Mouse (Mus musculus): ENCODE data around the gene Nlgn1. TPM values are rescaled to one million over a fixed set of nuclear protein-coding genes. Genes with fewer than 3 reads are reported as not detected.

Gene Nlgn1
- polyA plus RNA-seq, 1 experiment from 2014 or later = 0.34 TPM

DNA sequence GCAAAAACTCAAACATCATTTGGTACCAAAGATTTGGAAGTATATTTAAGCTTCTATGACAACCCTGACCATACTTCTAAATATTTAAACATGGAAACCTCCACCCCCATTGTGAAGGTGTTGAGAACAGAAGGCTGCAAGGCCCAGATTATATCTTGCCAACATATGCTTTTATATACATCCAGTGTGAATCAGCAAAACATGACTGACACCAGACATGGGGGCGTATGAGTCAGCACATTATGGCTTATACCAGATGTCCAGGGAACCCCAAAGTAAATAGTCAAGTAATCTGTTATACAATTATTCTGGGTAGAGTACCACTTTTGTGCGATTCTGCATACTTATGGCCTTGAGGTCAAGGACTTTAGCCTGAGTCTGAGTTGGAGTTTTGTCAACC is 102.3 kb downstream of the Nlgn1 start:
- H3K27ac ChIP-seq (replicated peaks in 1 of 2; ENCODE audit: control insufficient read depth in 1 of 2, insufficient read depth in 1 of 2, low read depth in 2 of 2, low read length in 2 of 2) = no peak overlapping the region
- no peaks in the 10 kb centered on the region for H3K27me3 ChIP-seq (ENCODE audit: control insufficient read depth, insufficient read depth, low read length)
- H3K4me1 ChIP-seq (ENCODE audit: control insufficient read depth in 2 of 2, insufficient read depth in 2 of 2, low read length in 2 of 2) = no peaks in the 10 kb centered on the region
- no peak overlapping the region for H3K4me2 ChIP-seq (ENCODE audit: low read length)
- H3K4me3 ChIP-seq (ENCODE audit: control insufficient read depth in 1 of 2, insufficient read depth in 1 of 2, low read depth in 1 of 2, low read length in 2 of 2) = no peak overlapping the region
- no peak for ATAC-seq (ENCODE audit: insufficient number of reproducible peaks, insufficient read depth, low FRiP score, low read depth)
- 69% methylated on average over 2 of the region's 2 CpGs for WGBS
- no peaks in the 10 kb centered on the region for H3K9me3 ChIP-seq (ENCODE audit: control insufficient read depth, low read length)
- H3K36me3 ChIP-seq (ENCODE audit: control insufficient read depth, insufficient read depth, low read length) = no peaks in the 10 kb centered on the region
- H3K9ac ChIP-seq (ENCODE audit: low read length) = no peak overlapping the region

DNA sequence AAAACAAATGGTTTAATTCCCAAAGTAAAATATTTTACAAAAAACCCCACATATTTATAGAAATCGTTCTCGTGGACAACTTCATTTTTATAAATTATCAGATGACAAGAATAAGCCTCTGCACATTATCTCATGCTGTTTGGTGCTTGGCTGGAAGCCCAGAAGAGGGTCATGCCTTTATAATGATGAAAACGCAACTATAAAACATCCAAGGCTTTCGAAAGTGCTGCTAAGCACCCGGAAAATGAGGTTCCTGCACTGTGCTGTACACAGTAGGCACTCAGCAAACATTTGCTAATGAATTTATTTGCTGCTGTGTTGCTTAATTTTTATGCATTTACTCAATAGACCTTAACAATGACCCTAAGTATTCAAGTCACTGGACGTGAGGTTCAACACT is 103.4 kb downstream of the Nlgn1 start:
- H3K4me1 ChIP-seq (ENCODE audit: control insufficient read depth in 2 of 2, insufficient read depth in 2 of 2, low read length in 2 of 2) = no peaks in the 10 kb centered on the region
- no peak overlapping the region for H3K4me2 ChIP-seq (ENCODE audit: low read length)
- no peak overlapping the region for H3K9ac ChIP-seq (ENCODE audit: low read length)
- no peaks in the 10 kb centered on the region for H3K36me3 ChIP-seq (ENCODE audit: control insufficient read depth, insufficient read depth, low read length)
- no peaks in the 10 kb centered on the region for H3K9me3 ChIP-seq (ENCODE audit: control insufficient read depth, low read length)
- 53% methylated on average over 6 of the region's 6 CpGs for WGBS
- H3K4me3 ChIP-seq (ENCODE audit: control insufficient read depth in 1 of 2, insufficient read depth in 1 of 2, low read depth in 1 of 2, low read length in 2 of 2) = no peak overlapping the region
- ATAC-seq (ENCODE audit: insufficient number of reproducible peaks, insufficient read depth, low FRiP score, low read depth) = no peak
- no peaks in the 10 kb centered on the region for H3K27me3 ChIP-seq (ENCODE audit: control insufficient read depth, insufficient read depth, low read length)
- H3K27ac ChIP-seq (replicated peaks in 1 of 2; ENCODE audit: control insufficient read depth in 1 of 2, insufficient read depth in 1 of 2, low read depth in 2 of 2, low read length in 2 of 2) = no peak overlapping the region

DNA sequence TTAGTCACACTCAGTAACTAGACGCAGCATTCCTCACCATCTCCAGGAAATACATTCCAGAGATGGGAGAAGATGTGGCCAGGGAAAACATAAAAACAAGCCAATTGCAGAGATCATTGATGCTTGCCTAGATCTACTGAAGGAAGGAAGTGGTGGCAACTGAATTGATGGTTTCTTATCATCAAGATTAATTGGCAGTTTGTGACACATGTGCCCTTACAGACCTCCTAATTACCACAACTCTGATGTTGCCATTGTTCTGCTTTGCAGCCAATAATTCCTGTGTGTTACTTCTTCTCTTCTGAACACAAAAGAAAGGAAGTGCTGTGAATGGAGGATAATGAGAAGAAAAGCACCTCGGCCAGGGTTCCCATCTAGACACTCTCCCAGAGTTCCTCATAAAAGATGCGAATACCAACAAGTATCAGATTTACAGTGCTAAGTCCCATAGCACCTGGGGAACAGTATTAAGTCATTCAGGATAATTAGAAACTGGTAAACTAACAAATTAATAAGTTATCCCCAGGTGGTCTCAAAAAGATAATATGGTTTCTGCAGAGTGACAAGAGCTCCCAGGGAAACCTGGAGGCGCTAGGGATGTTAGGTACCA is 104.0 kb downstream of the Nlgn1 start:
- Histone ChIP-seq H3K4me1 (ENCODE audit: control insufficient read depth in 2 of 2, insufficient read depth in 2 of 2, low read length in 2 of 2) (no peaks in the 10 kb centered on the region), H3K27ac (replicated peaks in 1 of 2; ENCODE audit: control insufficient read depth in 1 of 2, insufficient read depth in 1 of 2, low read depth in 2 of 2, low read length in 2 of 2) (no peak overlapping the region), H3K4me2 (ENCODE audit: low read length) (no peak overlapping the region), H3K36me3 (ENCODE audit: control insufficient read depth, insufficient read depth, low read length) (no peaks in the 10 kb centered on the region), H3K9me3 (ENCODE audit: control insufficient read depth, low read length) (no peaks in the 10 kb centered on the region), H3K9ac (ENCODE audit: low read length) (no peak overlapping the region), H3K4me3 (ENCODE audit: control insufficient read depth in 1 of 2, insufficient read depth in 1 of 2, low read depth in 1 of 2, low read length in 2 of 2) (no peak overlapping the region), H3K27me3 (ENCODE audit: control insufficient read depth, insufficient read depth, low read length) (no peaks in the 10 kb centered on the region)
- WGBS = 58% methylated on average over 4 of the region's 4 CpGs
- no peak for ATAC-seq (ENCODE audit: insufficient number of reproducible peaks, insufficient read depth, low FRiP score, low read depth)

DNA sequence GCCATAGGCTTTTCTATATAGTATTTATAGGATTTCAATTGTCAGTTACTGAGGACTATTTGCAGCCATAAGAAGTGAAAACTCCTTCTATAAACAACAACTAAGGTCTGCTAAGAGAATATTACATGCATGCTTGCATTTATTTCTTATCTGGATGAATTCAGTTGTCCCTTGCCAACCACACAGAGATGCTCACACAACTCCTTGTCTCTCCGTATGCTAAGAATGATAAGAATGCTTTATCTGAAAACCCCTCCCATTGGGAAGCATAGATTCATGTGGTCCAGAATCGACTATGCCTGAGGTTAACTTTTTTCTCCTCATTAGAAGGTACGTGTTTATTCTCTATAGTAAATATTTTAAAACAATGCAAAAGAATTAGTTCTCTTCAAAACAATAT is 108.8 kb downstream of the Nlgn1 start:
- no peak for ATAC-seq (ENCODE audit: insufficient number of reproducible peaks, insufficient read depth, low FRiP score, low read depth)
- H3K9me3 ChIP-seq (ENCODE audit: control insufficient read depth, low read length) = no peaks in the 10 kb centered on the region
- 38% methylated on average over 3 of the region's 3 CpGs for WGBS
- no peak overlapping the region for H3K9ac ChIP-seq (ENCODE audit: low read length)
- H3K4me2 ChIP-seq (ENCODE audit: low read length) = no peak overlapping the region
- no peaks in the 10 kb centered on the region for H3K4me1 ChIP-seq (ENCODE audit: control insufficient read depth in 2 of 2, insufficient read depth in 2 of 2, low read length in 2 of 2)
- H3K27ac ChIP-seq (replicated peaks in 1 of 2; ENCODE audit: control insufficient read depth in 1 of 2, insufficient read depth in 1 of 2, low read depth in 2 of 2, low read length in 2 of 2) = no peak overlapping the region
- no peaks in the 10 kb centered on the region for H3K36me3 ChIP-seq (ENCODE audit: control insufficient read depth, insufficient read depth, low read length)
- no peak overlapping the region for H3K4me3 ChIP-seq (ENCODE audit: control insufficient read depth in 1 of 2, insufficient read depth in 1 of 2, low read depth in 1 of 2, low read length in 2 of 2)
- no peaks in the 10 kb centered on the region for H3K27me3 ChIP-seq (ENCODE audit: control insufficient read depth, insufficient read depth, low read length)

DNA sequence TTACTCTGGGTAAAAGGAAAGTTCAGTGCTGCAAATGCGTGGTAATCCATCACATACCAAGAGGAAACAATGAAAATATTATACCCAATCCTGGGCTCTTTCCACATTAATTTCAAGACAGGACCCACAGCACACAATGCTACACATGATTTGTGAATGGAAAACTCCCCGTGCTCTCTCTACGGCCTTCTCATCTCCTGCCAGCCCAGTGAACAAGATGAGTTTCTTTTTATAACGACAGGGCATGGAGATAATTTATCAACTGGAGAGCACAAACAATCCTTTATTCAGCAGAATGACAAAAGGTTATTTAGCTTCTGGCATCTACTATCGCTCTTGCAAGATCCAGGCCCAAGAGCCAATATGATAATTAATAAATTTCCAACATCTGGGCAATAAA is 116.0 kb downstream of the Nlgn1 start:
- H3K4me2 ChIP-seq (ENCODE audit: low read length) = no peak overlapping the region
- H3K27ac ChIP-seq (replicated peaks in 1 of 2; ENCODE audit: control insufficient read depth in 1 of 2, insufficient read depth in 1 of 2, low read depth in 2 of 2, low read length in 2 of 2) = no peak overlapping the region
- H3K9ac ChIP-seq (ENCODE audit: low read length) = no peak overlapping the region
- no peaks in the 10 kb centered on the region for H3K36me3 ChIP-seq (ENCODE audit: control insufficient read depth, insufficient read depth, low read length)
- no peak overlapping the region for H3K4me3 ChIP-seq (ENCODE audit: control insufficient read depth in 1 of 2, insufficient read depth in 1 of 2, low read depth in 1 of 2, low read length in 2 of 2)
- ATAC-seq (ENCODE audit: insufficient number of reproducible peaks, insufficient read depth, low FRiP score, low read depth) = no peak
- WGBS = 64% methylated on average over 5 of the region's 5 CpGs
- no peaks in the 10 kb centered on the region for H3K27me3 ChIP-seq (ENCODE audit: control insufficient read depth, insufficient read depth, low read length)
- no peaks in the 10 kb centered on the region for H3K9me3 ChIP-seq (ENCODE audit: control insufficient read depth, low read length)
- no peaks in the 10 kb centered on the region for H3K4me1 ChIP-seq (ENCODE audit: control insufficient read depth in 2 of 2, insufficient read depth in 2 of 2, low read length in 2 of 2)

DNA sequence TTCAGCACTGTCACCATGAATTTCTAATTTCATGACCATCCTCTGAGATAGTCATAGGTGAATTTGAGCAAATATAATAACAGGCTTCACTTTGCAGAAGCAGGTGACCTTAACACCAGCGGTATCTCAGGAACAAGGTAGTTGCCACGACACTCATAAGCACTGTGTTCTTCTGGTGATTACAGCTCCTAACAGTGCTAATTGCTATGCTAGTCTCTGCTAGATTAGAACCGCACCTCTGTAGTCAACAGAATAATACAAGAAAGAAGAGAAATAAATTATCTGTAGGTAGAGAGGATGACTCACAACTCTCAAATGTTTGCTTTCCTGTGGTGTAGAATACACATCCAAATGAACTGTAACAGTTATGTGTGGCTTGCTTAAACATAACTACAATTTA is 129.6 kb downstream of the Nlgn1 start:
- no peak for ATAC-seq (ENCODE audit: insufficient number of reproducible peaks, insufficient read depth, low FRiP score, low read depth)
- H3K9me3 ChIP-seq (ENCODE audit: control insufficient read depth, low read length) = no peaks in the 10 kb centered on the region
- no peaks in the 10 kb centered on the region for H3K4me1 ChIP-seq (ENCODE audit: control insufficient read depth in 2 of 2, insufficient read depth in 2 of 2, low read length in 2 of 2)
- H3K4me2 ChIP-seq (ENCODE audit: low read length) = no peak overlapping the region
- H3K9ac ChIP-seq (ENCODE audit: low read length) = no peak overlapping the region
- H3K36me3 ChIP-seq (ENCODE audit: control insufficient read depth, insufficient read depth, low read length) = no peaks in the 10 kb centered on the region
- 77% methylated on average over 3 of the region's 3 CpGs for WGBS
- H3K27me3 ChIP-seq (ENCODE audit: control insufficient read depth, insufficient read depth, low read length) = no peaks in the 10 kb centered on the region
- no peak overlapping the region for H3K27ac ChIP-seq (replicated peaks in 1 of 2; ENCODE audit: control insufficient read depth in 1 of 2, insufficient read depth in 1 of 2, low read depth in 2 of 2, low read length in 2 of 2)
- no peak overlapping the region for H3K4me3 ChIP-seq (ENCODE audit: control insufficient read depth in 1 of 2, insufficient read depth in 1 of 2, low read depth in 1 of 2, low read length in 2 of 2)

DNA sequence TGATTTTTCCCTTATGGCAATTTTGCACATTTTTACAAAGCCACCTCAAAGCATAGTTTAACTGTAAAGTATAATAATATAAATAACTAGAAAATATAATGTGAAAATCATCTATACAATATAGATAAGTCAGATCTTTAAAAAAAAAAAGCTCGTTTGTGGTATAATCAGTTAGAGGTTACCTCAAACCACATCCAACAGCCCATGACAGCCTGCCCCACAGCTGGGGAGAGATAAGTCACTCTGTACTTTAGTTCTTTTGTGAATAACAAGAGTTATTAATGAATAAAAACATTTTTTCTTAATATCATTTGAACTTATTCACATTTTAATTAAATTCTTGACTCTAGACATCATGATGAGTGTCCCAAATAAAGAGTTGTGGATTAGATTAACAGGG is 130.8 kb downstream of the Nlgn1 start:
- H3K4me2 ChIP-seq (ENCODE audit: low read length) = no peak overlapping the region
- WGBS = 39% methylated on average over 1 of the region's 1 CpGs
- no peaks in the 10 kb centered on the region for H3K9me3 ChIP-seq (ENCODE audit: control insufficient read depth, low read length)
- H3K4me3 ChIP-seq (ENCODE audit: control insufficient read depth in 1 of 2, insufficient read depth in 1 of 2, low read depth in 1 of 2, low read length in 2 of 2) = no peak overlapping the region
- no peak overlapping the region for H3K27ac ChIP-seq (replicated peaks in 1 of 2; ENCODE audit: control insufficient read depth in 1 of 2, insufficient read depth in 1 of 2, low read depth in 2 of 2, low read length in 2 of 2)
- ATAC-seq (ENCODE audit: insufficient number of reproducible peaks, insufficient read depth, low FRiP score, low read depth) = no peak
- H3K9ac ChIP-seq (ENCODE audit: low read length) = no peak overlapping the region
- H3K4me1 ChIP-seq (ENCODE audit: control insufficient read depth in 2 of 2, insufficient read depth in 2 of 2, low read length in 2 of 2) = no peaks in the 10 kb centered on the region
- no peaks in the 10 kb centered on the region for H3K36me3 ChIP-seq (ENCODE audit: control insufficient read depth, insufficient read depth, low read length)
- no peaks in the 10 kb centered on the region for H3K27me3 ChIP-seq (ENCODE audit: control insufficient read depth, insufficient read depth, low read length)

DNA sequence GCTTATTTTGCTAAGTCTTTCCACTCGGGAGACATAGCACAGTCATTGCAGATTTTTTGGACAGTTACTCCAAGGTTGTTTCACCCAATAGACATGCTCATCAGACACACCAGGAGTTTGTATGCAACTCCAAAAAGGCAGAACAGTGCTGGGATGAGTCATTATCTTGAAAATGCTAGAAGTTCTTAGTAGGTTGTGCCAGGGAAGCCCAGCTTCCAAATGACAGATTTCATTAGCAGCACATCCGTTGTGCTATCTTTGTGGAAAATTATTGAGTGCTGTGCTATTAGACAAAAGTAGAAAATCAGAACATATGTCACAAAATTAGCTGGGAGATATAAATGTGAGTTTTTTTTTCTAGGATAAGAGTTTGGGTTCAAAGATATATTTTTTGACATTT is 137.3 kb downstream of the Nlgn1 start:
- no peak for ATAC-seq (ENCODE audit: insufficient number of reproducible peaks, insufficient read depth, low FRiP score, low read depth)
- no peak overlapping the region for H3K27ac ChIP-seq (replicated peaks in 1 of 2; ENCODE audit: control insufficient read depth in 1 of 2, insufficient read depth in 1 of 2, low read depth in 2 of 2, low read length in 2 of 2)
- H3K4me3 ChIP-seq (ENCODE audit: control insufficient read depth in 1 of 2, insufficient read depth in 1 of 2, low read depth in 1 of 2, low read length in 2 of 2) = no peak overlapping the region
- H3K9ac ChIP-seq (ENCODE audit: low read length) = no peak overlapping the region
- H3K4me2 ChIP-seq (ENCODE audit: low read length) = no peak overlapping the region
- no peaks in the 10 kb centered on the region for H3K36me3 ChIP-seq (ENCODE audit: control insufficient read depth, insufficient read depth, low read length)
- WGBS = 67% methylated on average over 2 of the region's 2 CpGs
- no peaks in the 10 kb centered on the region for H3K4me1 ChIP-seq (ENCODE audit: control insufficient read depth in 2 of 2, insufficient read depth in 2 of 2, low read length in 2 of 2)
- H3K9me3 ChIP-seq (ENCODE audit: control insufficient read depth, low read length) = no peaks in the 10 kb centered on the region
- H3K27me3 ChIP-seq (ENCODE audit: control insufficient read depth, insufficient read depth, low read length) = no peaks in the 10 kb centered on the region
